In genomic region chr15:69469566-69469965, GRCm38 (mm10) we compare ENCODE assay signal across 28 mouse cellular contexts.
"Had no signal": no experiment of that assay in that cellular context is flagged by ENCODE, and none has a peak within 500 bp of the region (broad histone marks: within the 10 kb centered on the region; RNA-seq: fewer than 3 reads in every experiment).

No protein-coding gene starts in this region.

- H3K4me1 ChIP-seq: heart, embryonic 13.5 days; heart, embryonic 15.5 days; hindbrain, embryonic 13.5 days; hindbrain, embryonic 15.5 days; kidney, embryonic 15.5 days; limb, embryonic 10.5 days; limb, embryonic 12.5 days; liver, embryonic 13.5 days; liver, embryonic 15.5 days had no signal

- ATAC-seq: hindbrain, postnatal 0 days; intestine, embryonic 16.5 days had no signal

- H3K9ac ChIP-seq: heart, embryonic 13.5 days; heart, embryonic 15.5 days; hindbrain, embryonic 13.5 days; hindbrain, embryonic 15.5 days; kidney, embryonic 15.5 days; limb, embryonic 12.5 days; liver, embryonic 13.5 days; liver, embryonic 15.5 days had no signal

- H3K27me3 ChIP-seq: heart, embryonic 13.5 days; heart, embryonic 15.5 days; hindbrain, embryonic 13.5 days; hindbrain, embryonic 15.5 days; kidney, embryonic 15.5 days; limb, embryonic 12.5 days; liver, embryonic 13.5 days; liver, embryonic 15.5 days had no signal

- DNase-seq: gastrocnemius, postnatal 14 days; gastrocnemius, postnatal 36 days; heart, adult 11 months; heart, adult 2 months; heart, postnatal 14 days; heart, postnatal 36 days; kidney, adult 11 months; kidney, adult 2 months; kidney, adult 9 months; kidney, postnatal 14 days; kidney, postnatal 36 days; layer of hippocampus, adult 9-11 months; layer of hippocampus, postnatal 36 days; liver; liver, embryonic 13.5 days had no signal

- H3K9me3 ChIP-seq: heart, embryonic 13.5 days; heart, embryonic 15.5 days; hindbrain, embryonic 13.5 days; hindbrain, embryonic 15.5 days; kidney, embryonic 15.5 days; limb, embryonic 10.5 days; limb, embryonic 12.5 days; liver, embryonic 13.5 days; liver, embryonic 15.5 days had no signal

- H3K4me2 ChIP-seq: heart, embryonic 11.5 days; heart, embryonic 13.5 days; heart, embryonic 15.5 days; hindbrain, embryonic 13.5 days; hindbrain, embryonic 15.5 days; kidney, embryonic 15.5 days; limb, embryonic 12.5 days; liver, embryonic 11.5 days; liver, embryonic 13.5 days; liver, embryonic 15.5 days had no signal

- H3K27ac ChIP-seq: heart, adult 2 months; heart, embryonic 13.5 days; heart, embryonic 15.5 days; hindbrain, embryonic 13.5 days; hindbrain, embryonic 15.5 days; hindbrain, postnatal 0 days; kidney, embryonic 15.5 days; kidney, postnatal 0 days; limb, embryonic 10.5 days; limb, embryonic 12.5 days; liver, embryonic 13.5 days; liver, embryonic 15.5 days had no signal

- H3K4me3 ChIP-seq: heart, adult 2 months; heart, embryonic 13.5 days; heart, embryonic 15.5 days; hindbrain, embryonic 13.5 days; hindbrain, embryonic 15.5 days; kidney, embryonic 15.5 days; limb, embryonic 10.5 days; limb, embryonic 12.5 days; liver, embryonic 13.5 days; liver, embryonic 15.5 days had no signal

- H3K36me3 ChIP-seq: heart, embryonic 13.5 days; heart, embryonic 15.5 days; hindbrain, embryonic 13.5 days; hindbrain, embryonic 15.5 days; kidney, embryonic 15.5 days; limb, embryonic 10.5 days; limb, embryonic 12.5 days; liver, embryonic 13.5 days; liver, embryonic 15.5 days had no signal
